Mouse (Mus musculus): Measurements from ENCODE around the gene Lyrm1. TPM values are rescaled to one million over a fixed set of nuclear protein-coding genes. Genes with fewer than 3 reads are reported as not detected.

The Lyrm1 gene
- polyA plus RNA-seq, 1 experiment from 2014 or later, result 5.5 TPM

DNA sequence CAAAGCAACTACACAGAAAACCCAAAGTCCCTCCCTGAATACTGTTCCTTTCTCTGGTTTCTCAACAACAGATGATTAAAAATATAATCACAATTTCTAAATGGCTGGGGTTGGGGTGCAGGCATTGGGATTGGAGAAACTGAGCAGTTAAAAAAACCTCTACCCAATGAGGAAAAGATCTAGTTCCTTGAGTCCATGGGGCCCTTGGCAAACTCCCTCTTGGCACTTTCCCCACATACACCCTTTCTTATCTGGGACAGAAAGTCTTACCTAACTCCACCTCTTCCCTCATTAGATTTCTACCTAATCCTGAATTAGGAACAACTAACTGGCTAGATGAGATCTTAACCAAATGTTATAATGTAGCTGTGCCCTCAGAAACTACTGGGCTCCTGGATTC, 40.6 kb upstream of the Lyrm1 start:
- Histone ChIP-seq H3K27ac (ENCODE audit: low read depth) (no peak overlapping the region), H3K36me3 (ENCODE audit: insufficient read depth) (peaks cover 54% of the 10 kb centered on the region)
- no peak for ATAC-seq (ENCODE audit: insufficient read depth)

DNA sequence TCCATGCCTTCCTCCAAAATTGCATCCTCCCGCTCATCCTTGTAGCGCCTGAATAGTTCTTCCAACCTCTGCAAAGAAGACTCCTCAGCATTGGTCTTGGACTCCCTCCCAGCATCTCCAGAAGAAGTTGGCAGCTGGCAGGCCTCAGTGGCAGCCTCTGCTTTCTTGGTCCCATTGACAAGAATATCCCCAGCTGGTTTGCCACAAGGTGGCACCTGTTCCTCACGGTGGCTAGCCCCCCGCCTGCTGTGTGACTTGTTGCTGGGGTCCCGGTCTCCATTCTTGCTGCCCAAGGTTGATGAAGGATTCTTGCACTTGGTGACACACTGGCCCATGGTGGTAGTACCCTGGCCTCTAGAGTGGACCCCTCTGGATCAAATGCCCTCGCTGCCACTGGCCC, 36.2 kb upstream of the Lyrm1 start:
- H3K4me3 ChIP-seq (ENCODE audit: low read depth, low read length), result no peak overlapping the region
- no peak overlapping the region for H3K9ac ChIP-seq
- H3K4me2 ChIP-seq, result no peak overlapping the region
- H3K36me3 ChIP-seq (ENCODE audit: insufficient read depth), result peaks cover 37% of the 10 kb centered on the region
- ATAC-seq (ENCODE audit: insufficient read depth) (no peak), DNase-seq (peak; percentile 9)
- no peak overlapping the region for H3K27ac ChIP-seq (ENCODE audit: low read depth)
- H3K4me1 ChIP-seq (ENCODE audit: insufficient read depth), result no peaks in the 10 kb centered on the region
- H3K27me3 ChIP-seq (ENCODE audit: insufficient read depth, low read length), result no peaks in the 10 kb centered on the region
- no peaks in the 10 kb centered on the region for H3K9me3 ChIP-seq (ENCODE audit: low read depth, low read length)
- 62% methylated on average over 6 of the region's 6 CpGs for WGBS
- peak; percentile 34; the same call in 1 of the 2 replicates for TF ChIP-seq CTCF (IDR thresholded peaks at IDR 0.05; ENCODE audit: low read depth)

More for the DNA sequence above, 40.6 kb upstream of the Lyrm1 start:
- Histone ChIP-seq H3K9me3 (ENCODE audit: low read depth, low read length) (no peaks in the 10 kb centered on the region), H3K27me3 (ENCODE audit: insufficient read depth, low read length) (no peaks in the 10 kb centered on the region), H3K4me1 (ENCODE audit: insufficient read depth) (no peaks in the 10 kb centered on the region), H3K4me3 (ENCODE audit: low read depth, low read length) (no peak overlapping the region), H3K9ac (no peak overlapping the region), H3K4me2 (no peak overlapping the region)
- no peak for DNase-seq
- no peak for TF ChIP-seq CTCF (IDR thresholded peaks at IDR 0.05; ENCODE audit: low read depth)

DNA sequence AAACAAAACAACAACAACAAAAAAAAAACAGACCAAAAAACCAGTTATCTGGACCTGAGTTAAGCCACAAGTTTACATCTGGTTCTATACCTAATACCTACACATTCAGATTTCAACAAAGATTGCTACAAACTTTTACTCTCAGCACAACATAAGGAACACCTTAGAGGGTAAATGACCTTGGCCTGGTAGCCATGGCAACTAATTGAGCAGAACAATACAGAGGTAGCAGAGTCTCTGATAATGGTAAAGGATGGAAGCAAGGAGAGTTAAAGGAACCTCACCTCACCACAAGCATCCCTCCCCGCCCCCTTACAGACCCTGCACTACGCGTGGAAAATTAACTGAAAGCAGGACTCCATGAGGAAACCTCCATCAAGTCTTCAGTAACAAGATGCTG, 35.5 kb upstream of the Lyrm1 start:
- no peak for DNase-seq
- H3K27ac ChIP-seq (ENCODE audit: low read depth), result no peak overlapping the region
- H3K4me1 ChIP-seq (ENCODE audit: insufficient read depth), result no peaks in the 10 kb centered on the region
- WGBS, result 82% methylated on average over 3 of the region's 3 CpGs
- no peaks in the 10 kb centered on the region for H3K9me3 ChIP-seq (ENCODE audit: low read depth, low read length)
- no peak overlapping the region for H3K4me2 ChIP-seq
- H3K9ac ChIP-seq, result no peak overlapping the region
- no peak overlapping the region for H3K4me3 ChIP-seq (ENCODE audit: low read depth, low read length)
- TF ChIP-seq CTCF (IDR thresholded peaks at IDR 0.05; ENCODE audit: low read depth), result no peak
- ATAC-seq (ENCODE audit: insufficient read depth), result no peak
- H3K36me3 ChIP-seq (ENCODE audit: insufficient read depth), result peaks cover 33% of the 10 kb centered on the region
- no peaks in the 10 kb centered on the region for H3K27me3 ChIP-seq (ENCODE audit: insufficient read depth, low read length)

DNA sequence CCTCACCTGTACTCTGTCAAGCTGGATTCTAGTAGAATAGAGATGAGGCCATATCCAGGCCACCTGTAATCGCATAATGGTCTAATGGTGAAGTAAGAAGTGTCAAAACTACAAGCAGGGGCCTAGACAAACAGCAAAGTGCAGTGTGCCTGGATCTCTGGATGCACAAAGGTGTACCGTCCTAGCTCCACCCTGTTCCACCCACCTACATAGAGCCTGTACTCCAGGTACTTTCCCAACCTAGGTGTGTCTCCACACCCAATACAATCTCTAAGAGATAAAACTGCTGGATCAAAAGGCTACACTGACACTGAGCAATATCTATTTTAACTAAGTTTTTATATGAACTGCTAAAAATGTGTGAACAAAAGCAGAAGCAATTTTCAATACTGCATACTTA, 35.1 kb upstream of the Lyrm1 start:
- no peaks in the 10 kb centered on the region for H3K27me3 ChIP-seq (ENCODE audit: insufficient read depth, low read length)
- 79% methylated on average over 2 of the region's 2 CpGs for WGBS
- no peak overlapping the region for H3K4me3 ChIP-seq (ENCODE audit: low read depth, low read length)
- peaks cover 33% of the 10 kb centered on the region for H3K36me3 ChIP-seq (ENCODE audit: insufficient read depth)
- H3K4me1 ChIP-seq (ENCODE audit: insufficient read depth), result no peaks in the 10 kb centered on the region
- H3K4me2 ChIP-seq, result no peak overlapping the region
- H3K9me3 ChIP-seq (ENCODE audit: low read depth, low read length), result no peaks in the 10 kb centered on the region
- no peak overlapping the region for H3K27ac ChIP-seq (ENCODE audit: low read depth)
- no peak for ATAC-seq (ENCODE audit: insufficient read depth)
- no peak overlapping the region for H3K9ac ChIP-seq
- no peak for DNase-seq
- TF ChIP-seq CTCF (IDR thresholded peaks at IDR 0.05; ENCODE audit: low read depth), result no peak

DNA sequence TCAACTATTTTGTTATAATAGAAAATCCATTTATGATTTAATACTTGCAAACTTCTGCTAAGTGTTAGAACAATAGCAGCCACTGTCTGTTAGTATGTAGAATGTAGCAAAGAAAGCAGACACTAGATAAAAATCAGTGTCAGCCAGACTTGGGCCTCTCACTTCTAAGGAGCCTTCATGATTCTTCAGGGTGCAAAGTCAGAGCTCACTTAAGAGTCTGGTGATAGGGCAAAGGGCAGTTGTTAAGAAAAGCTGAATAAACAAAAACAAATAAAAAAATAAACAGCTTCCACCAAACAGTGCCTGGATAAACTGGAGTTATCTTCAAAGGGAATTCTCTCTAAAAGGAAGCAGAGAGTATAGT, 34.7 kb upstream of the Lyrm1 start:
- Histone ChIP-seq H3K9ac (no peak overlapping the region), H3K4me1 (ENCODE audit: insufficient read depth) (no peaks in the 10 kb centered on the region), H3K36me3 (ENCODE audit: insufficient read depth) (peaks cover 31% of the 10 kb centered on the region), H3K9me3 (ENCODE audit: low read depth, low read length) (no peaks in the 10 kb centered on the region), H3K4me3 (ENCODE audit: low read depth, low read length) (no peak overlapping the region), H3K4me2 (no peak overlapping the region), H3K27ac (ENCODE audit: low read depth) (peak overlapping the region; percentile 71; the same call in 1 of the 2 replicates), H3K27me3 (ENCODE audit: insufficient read depth, low read length) (no peaks in the 10 kb centered on the region)
- DNase-seq (no peak), ATAC-seq (ENCODE audit: insufficient read depth) (no peak)
- no peak for TF ChIP-seq CTCF (IDR thresholded peaks at IDR 0.05; ENCODE audit: low read depth)

DNA sequence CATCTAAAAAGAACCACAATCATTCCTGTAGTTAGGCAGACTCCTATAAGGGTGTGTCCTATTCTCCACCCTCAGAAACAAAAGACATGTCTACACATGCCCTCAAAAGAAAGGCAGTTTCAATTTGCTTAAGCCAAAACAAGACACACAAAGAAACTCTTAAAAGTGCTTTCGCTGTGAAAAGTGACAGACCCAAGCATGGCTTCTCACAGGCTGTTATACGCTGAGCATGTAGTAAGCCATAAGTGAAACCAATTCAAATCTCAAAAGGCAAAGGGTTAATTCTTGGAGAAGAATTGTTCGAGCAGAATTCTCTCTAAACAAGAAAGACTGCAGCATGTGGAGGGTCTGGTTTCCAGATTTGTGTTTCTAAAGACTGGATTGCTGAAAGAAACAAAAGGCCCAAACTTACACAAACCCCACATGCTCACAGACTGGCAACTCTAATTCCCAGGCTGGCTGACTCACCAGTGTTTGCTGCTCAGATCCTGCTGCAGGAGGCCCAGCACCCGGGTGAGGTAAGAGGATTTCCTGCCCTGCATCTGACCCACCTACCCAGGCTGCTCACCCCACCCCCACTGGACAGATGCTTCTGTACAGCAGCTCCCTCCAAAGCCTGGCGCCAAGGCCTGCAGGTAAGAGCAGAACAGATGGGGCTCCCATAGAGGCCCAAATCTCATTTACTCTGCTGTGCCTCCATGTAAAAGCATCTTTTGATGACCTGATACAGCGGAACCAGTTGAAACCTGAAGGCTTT, 34.1 kb upstream of the Lyrm1 start:
- WGBS, result 29% methylated on average over 6 of the region's 6 CpGs
- Histone ChIP-seq H3K4me2 (no peak overlapping the region), H3K4me1 (ENCODE audit: insufficient read depth) (no peaks in the 10 kb centered on the region), H3K9me3 (ENCODE audit: low read depth, low read length) (no peaks in the 10 kb centered on the region), H3K9ac (no peak overlapping the region), H3K36me3 (ENCODE audit: insufficient read depth) (peaks cover 27% of the 10 kb centered on the region), H3K27ac (ENCODE audit: low read depth) (peak overlapping the region; percentile 71), H3K4me3 (ENCODE audit: low read depth, low read length) (no peak overlapping the region), H3K27me3 (ENCODE audit: insufficient read depth, low read length) (no peaks in the 10 kb centered on the region)
- DNase-seq, result peak; percentile 62
- TF ChIP-seq CTCF (IDR thresholded peaks at IDR 0.05; ENCODE audit: low read depth), result no peak
- ATAC-seq (ENCODE audit: insufficient read depth), result peak; percentile 85

DNA sequence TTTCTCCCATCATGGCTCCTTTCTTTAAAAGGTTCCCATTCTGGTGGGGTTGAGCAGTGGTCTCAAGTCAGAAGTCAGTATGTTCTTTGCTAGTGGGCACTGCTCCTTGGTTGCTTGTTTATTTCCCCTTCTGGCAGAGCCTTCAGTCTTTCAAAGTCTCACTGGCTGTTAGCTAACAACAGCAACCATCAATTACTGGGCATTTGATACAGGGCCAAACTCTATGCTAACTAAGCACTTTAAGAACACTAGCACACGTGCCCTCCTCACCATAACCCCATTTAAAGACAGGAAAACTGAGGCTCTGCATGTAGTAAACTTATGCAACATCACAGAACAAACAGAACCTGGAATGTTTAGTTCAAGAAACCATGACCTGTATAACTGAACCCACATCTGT, 33.5 kb upstream of the Lyrm1 start:
- no peak for TF ChIP-seq CTCF (IDR thresholded peaks at IDR 0.05; ENCODE audit: low read depth)
- WGBS, result 40% methylated on average over 1 of the region's 1 CpGs
- no peak overlapping the region for H3K4me3 ChIP-seq (ENCODE audit: low read depth, low read length)
- H3K4me1 ChIP-seq (ENCODE audit: insufficient read depth), result no peaks in the 10 kb centered on the region
- no peaks in the 10 kb centered on the region for H3K9me3 ChIP-seq (ENCODE audit: low read depth, low read length)
- H3K36me3 ChIP-seq (ENCODE audit: insufficient read depth), result peaks cover 22% of the 10 kb centered on the region
- H3K4me2 ChIP-seq, result no peak overlapping the region
- ATAC-seq (ENCODE audit: insufficient read depth), result no peak
- DNase-seq, result peak; percentile 12
- no peak overlapping the region for H3K9ac ChIP-seq
- H3K27ac ChIP-seq (ENCODE audit: low read depth), result no peak overlapping the region
- no peaks in the 10 kb centered on the region for H3K27me3 ChIP-seq (ENCODE audit: insufficient read depth, low read length)

Measured in lung, embryonic 14.5 days (tissue).